Mouse (Mus musculus): ENCODE data around the gene Cacng8. TPM values are rescaled to one million over a fixed set of nuclear protein-coding genes. Genes with fewer than 3 reads are reported as not detected.
A peak's percentile ranks its signal among the peaks of the same experiment; 100 is the strongest.

The Cacng8 gene
- polyA plus RNA-seq, 1 experiment from 2014 or later: 0.83 TPM

- ATAC-seq (replicated peaks; ENCODE audit: insufficient number of reproducible peaks, insufficient read depth, low FRiP score, low read depth): no peak
- H3K9ac ChIP-seq: no peak overlapping the region
- H3K36me3 ChIP-seq: no peaks in the 10 kb centered on the region
- 7% methylated on average over 42 of the region's 42 CpGs for WGBS
- peak overlapping the region; percentile 40 for H3K4me3 ChIP-seq
- H3K27ac ChIP-seq: no peak overlapping the region
- no peaks in the 10 kb centered on the region for H3K9me3 ChIP-seq (replicated peaks)
- peaks cover 17% of the 10 kb centered on the region for H3K4me1 ChIP-seq (replicated peaks)
- H3K4me2 ChIP-seq: peak overlapping the region; percentile 72
- peaks cover 33% of the 10 kb centered on the region for H3K27me3 ChIP-seq
Measured at GRCm38 (mm10) chr7:3366705-3367516, 23.6 kb upstream of the Cacng8 start.

GRCm38 (mm10) chr7:3367569-3367968, 22.9 kb upstream of the Cacng8 start:
- Histone ChIP-seq H3K36me3 (no peaks in the 10 kb centered on the region), H3K27ac (no peak overlapping the region), H3K27me3 (peaks cover 33% of the 10 kb centered on the region), H3K9me3 (replicated peaks) (no peaks in the 10 kb centered on the region), H3K4me2 (peak overlapping the region; percentile 72), H3K9ac (no peak overlapping the region), H3K4me3 (peak overlapping the region; percentile 40), H3K4me1 (replicated peaks) (peaks cover 17% of the 10 kb centered on the region)
- WGBS: 5% methylated on average over 11 of the region's 11 CpGs
- ATAC-seq (replicated peaks; ENCODE audit: insufficient number of reproducible peaks, insufficient read depth, low FRiP score, low read depth): no peak

GRCm38 (mm10) chr7:3368311-3368710, 22.2 kb upstream of the Cacng8 start:
- no peak for ATAC-seq (replicated peaks; ENCODE audit: insufficient number of reproducible peaks, insufficient read depth, low FRiP score, low read depth)
- H3K36me3 ChIP-seq: no peaks in the 10 kb centered on the region
- no peak overlapping the region for H3K27ac ChIP-seq
- peaks cover 17% of the 10 kb centered on the region for H3K4me1 ChIP-seq (replicated peaks)
- H3K4me3 ChIP-seq: no peak overlapping the region
- no peaks in the 10 kb centered on the region for H3K9me3 ChIP-seq (replicated peaks)
- 24% methylated on average over 12 of the region's 12 CpGs for WGBS
- H3K9ac ChIP-seq: no peak overlapping the region
- H3K4me2 ChIP-seq: peak overlapping the region; percentile 72; the same call in 1 of the 2 replicates
- H3K27me3 ChIP-seq: peaks cover 33% of the 10 kb centered on the region

- Histone ChIP-seq H3K36me3 (no peaks in the 10 kb centered on the region), H3K27ac (no peak overlapping the region), H3K4me1 (replicated peaks) (peaks cover 17% of the 10 kb centered on the region), H3K9me3 (replicated peaks) (no peaks in the 10 kb centered on the region), H3K9ac (no peak overlapping the region), H3K4me2 (no peak overlapping the region), H3K27me3 (peaks cover 33% of the 10 kb centered on the region), H3K4me3 (no peak overlapping the region)
- ATAC-seq (replicated peaks; ENCODE audit: insufficient number of reproducible peaks, insufficient read depth, low FRiP score, low read depth): no peak
- WGBS: 58% methylated on average over 6 of the region's 6 CpGs
Measured at GRCm38 (mm10) chr7:3369189-3369588, 21.3 kb upstream of the Cacng8 start.

GRCm38 (mm10) chr7:3370407-3370806, 20.1 kb upstream of the Cacng8 start:
- Histone ChIP-seq H3K4me2 (no peak overlapping the region), H3K4me1 (replicated peaks) (peaks cover 17% of the 10 kb centered on the region), H3K36me3 (no peaks in the 10 kb centered on the region), H3K9ac (no peak overlapping the region), H3K9me3 (replicated peaks) (no peaks in the 10 kb centered on the region), H3K27ac (no peak overlapping the region), H3K27me3 (peaks cover 24% of the 10 kb centered on the region), H3K4me3 (no peak overlapping the region)
- 43% methylated on average over 4 of the region's 4 CpGs for WGBS
- ATAC-seq (replicated peaks; ENCODE audit: insufficient number of reproducible peaks, insufficient read depth, low FRiP score, low read depth): no peak

- no peak overlapping the region for H3K9ac ChIP-seq
- H3K4me3 ChIP-seq: no peak overlapping the region
- H3K27me3 ChIP-seq: peaks cover 4% of the 10 kb centered on the region; the same call in 1 of the 2 replicates
- H3K9me3 ChIP-seq (replicated peaks): no peaks in the 10 kb centered on the region
- 69% methylated on average over 2 of the region's 2 CpGs for WGBS
- no peaks in the 10 kb centered on the region for H3K36me3 ChIP-seq
- peaks cover 6% of the 10 kb centered on the region; the same call in 1 of the 2 replicates for H3K4me1 ChIP-seq (replicated peaks)
- no peak overlapping the region for H3K4me2 ChIP-seq
- ATAC-seq (replicated peaks; ENCODE audit: insufficient number of reproducible peaks, insufficient read depth, low FRiP score, low read depth): no peak
- no peak overlapping the region for H3K27ac ChIP-seq
Measured at GRCm38 (mm10) chr7:3372376-3372775, 18.1 kb upstream of the Cacng8 start.

- no peaks in the 10 kb centered on the region for H3K9me3 ChIP-seq (replicated peaks)
- H3K9ac ChIP-seq: no peak overlapping the region
- H3K27ac ChIP-seq: no peak overlapping the region
- H3K4me1 ChIP-seq (replicated peaks): 0 out of 2 replicates have a peak, but pooled peaks cover 2% of the 10 kb centered on the region
- no peak overlapping the region for H3K4me3 ChIP-seq
- no peaks in the 10 kb centered on the region for H3K36me3 ChIP-seq
- H3K4me2 ChIP-seq: no peak overlapping the region
- no peaks in the 10 kb centered on the region for H3K27me3 ChIP-seq
- WGBS: 76% methylated on average over 8 of the region's 8 CpGs
- no peak for ATAC-seq (replicated peaks; ENCODE audit: insufficient number of reproducible peaks, insufficient read depth, low FRiP score, low read depth)
Measured at GRCm38 (mm10) chr7:3373754-3374153, 16.7 kb upstream of the Cacng8 start.

- no peak for ATAC-seq (replicated peaks; ENCODE audit: insufficient number of reproducible peaks, insufficient read depth, low FRiP score, low read depth)
Measured at GRCm38 (mm10) chr7:3376831-3377230, 13.7 kb upstream of the Cacng8 start.

GRCm38 (mm10) chr7:3382123-3382522, 8.4 kb upstream of the Cacng8 start:
- H3K27ac ChIP-seq: no peak overlapping the region
- 82% methylated on average over 9 of the region's 9 CpGs for WGBS
- no peak for ATAC-seq (replicated peaks; ENCODE audit: insufficient number of reproducible peaks, insufficient read depth, low FRiP score, low read depth)

More at GRCm38 (mm10) chr7:3376831-3377230, 13.7 kb upstream of the Cacng8 start:
- no peaks in the 10 kb centered on the region for H3K27me3 ChIP-seq
- no peak overlapping the region for H3K27ac ChIP-seq
- H3K4me2 ChIP-seq: no peak overlapping the region
- no peaks in the 10 kb centered on the region for H3K4me1 ChIP-seq (replicated peaks)
- H3K4me3 ChIP-seq: no peak overlapping the region
- H3K9me3 ChIP-seq (replicated peaks): no peaks in the 10 kb centered on the region
- WGBS: 35% methylated on average over 4 of the region's 4 CpGs
- no peak overlapping the region for H3K9ac ChIP-seq
- no peaks in the 10 kb centered on the region for H3K36me3 ChIP-seq

GRCm38 (mm10) chr7:3384807-3385319, 5.6 kb upstream of the Cacng8 start:
- Histone ChIP-seq H3K4me2 (no peak overlapping the region), H3K36me3 (no peaks in the 10 kb centered on the region), H3K4me3 (no peak overlapping the region), H3K27ac (no peak overlapping the region), H3K27me3 (no peaks in the 10 kb centered on the region), H3K9ac (no peak overlapping the region), H3K9me3 (replicated peaks) (no peaks in the 10 kb centered on the region), H3K4me1 (replicated peaks) (peaks cover 6% of the 10 kb centered on the region)
- WGBS: 76% methylated on average over 5 of the region's 5 CpGs
- no peak for ATAC-seq (replicated peaks; ENCODE audit: insufficient number of reproducible peaks, insufficient read depth, low FRiP score, low read depth)

More at GRCm38 (mm10) chr7:3382123-3382522, 8.4 kb upstream of the Cacng8 start:
- H3K9ac ChIP-seq: no peak overlapping the region
- H3K36me3 ChIP-seq: no peaks in the 10 kb centered on the region
- no peaks in the 10 kb centered on the region for H3K4me1 ChIP-seq (replicated peaks)
- H3K27me3 ChIP-seq: no peaks in the 10 kb centered on the region
- H3K9me3 ChIP-seq (replicated peaks): no peaks in the 10 kb centered on the region
- no peak overlapping the region for H3K4me2 ChIP-seq
- no peak overlapping the region for H3K4me3 ChIP-seq

- H3K27ac ChIP-seq: no peak overlapping the region
- no peaks in the 10 kb centered on the region for H3K36me3 ChIP-seq
- no peak overlapping the region for H3K9ac ChIP-seq
- H3K9me3 ChIP-seq (replicated peaks): no peaks in the 10 kb centered on the region
- H3K4me1 ChIP-seq (replicated peaks): peaks cover 15% of the 10 kb centered on the region
- ATAC-seq (replicated peaks; ENCODE audit: insufficient number of reproducible peaks, insufficient read depth, low FRiP score, low read depth): no peak
- WGBS: 70% methylated on average over 6 of the region's 6 CpGs
- H3K27me3 ChIP-seq: peaks cover 2% of the 10 kb centered on the region; the same call in 1 of the 2 replicates
- no peak overlapping the region for H3K4me2 ChIP-seq
- no peak overlapping the region for H3K4me3 ChIP-seq
Measured at GRCm38 (mm10) chr7:3386036-3386730, 4.3 kb upstream of the Cacng8 start.

Measured in heart, embryonic 15.5 days (tissue).